Mouse (Mus musculus): ENCODE measurements around the gene Esrrg. TPM values are rescaled to one million over a fixed set of nuclear protein-coding genes. Genes with fewer than 3 reads are reported as not detected.
A peak's percentile ranks its signal among the peaks of the same experiment; 100 is the strongest.

The Esrrg gene
- polyA plus RNA-seq, 1 experiment from 2014 or later, result 10.7 TPM

GRCm38 (mm10) chr1:188147381-188148156 is 539.0 kb downstream of the Esrrg start:
- Histone ChIP-seq H3K9me3 (replicated peaks; ENCODE audit: control insufficient read depth, low read length) (no peaks in the 10 kb centered on the region), H3K4me2 (ENCODE audit: low read depth, low read length) (no peak overlapping the region), H3K36me3 (ENCODE audit: control insufficient read depth, insufficient read depth, low read length) (no peaks in the 10 kb centered on the region), H3K4me3 (replicated peaks; ENCODE audit: low read length) (no peak overlapping the region), H3K9ac (ENCODE audit: low read length) (no peak overlapping the region), H3K27ac (ENCODE audit: low read length) (no peak overlapping the region), H3K4me1 (ENCODE audit: control insufficient read depth, insufficient read depth, low read length) (no peaks in the 10 kb centered on the region), H3K27me3 (ENCODE audit: control insufficient read depth, insufficient read depth, low read length) (no peaks in the 10 kb centered on the region)
- WGBS, result 76% methylated on average over 12 of the region's 12 CpGs
- no peak for ATAC-seq (ENCODE audit: insufficient read depth, low FRiP score)

- H3K4me3 ChIP-seq (replicated peaks; ENCODE audit: low read length), result no peak overlapping the region
- H3K27ac ChIP-seq (ENCODE audit: low read length), result no peak overlapping the region
- H3K36me3 ChIP-seq (ENCODE audit: control insufficient read depth, insufficient read depth, low read length), result no peaks in the 10 kb centered on the region
- no peaks in the 10 kb centered on the region for H3K9me3 ChIP-seq (replicated peaks; ENCODE audit: control insufficient read depth, low read length)
- H3K4me1 ChIP-seq (ENCODE audit: control insufficient read depth, insufficient read depth, low read length), result no peaks in the 10 kb centered on the region
- no peak overlapping the region for H3K4me2 ChIP-seq (ENCODE audit: low read depth, low read length)
- H3K9ac ChIP-seq (ENCODE audit: low read length), result no peak overlapping the region
- ATAC-seq (ENCODE audit: insufficient read depth, low FRiP score), result no peak
- no peaks in the 10 kb centered on the region for H3K27me3 ChIP-seq (ENCODE audit: control insufficient read depth, insufficient read depth, low read length)
- WGBS, result 90% methylated on average over 8 of the region's 8 CpGs
These were observed 542.5 kb downstream of the Esrrg start for GRCm38 (mm10) chr1:188151066-188151465.

GRCm38 (mm10) chr1:188152011-188152410 is 543.4 kb downstream of the Esrrg start:
- Histone ChIP-seq H3K4me1 (ENCODE audit: control insufficient read depth, insufficient read depth, low read length) (no peaks in the 10 kb centered on the region), H3K9me3 (replicated peaks; ENCODE audit: control insufficient read depth, low read length) (no peaks in the 10 kb centered on the region), H3K4me2 (ENCODE audit: low read depth, low read length) (no peak overlapping the region), H3K4me3 (replicated peaks; ENCODE audit: low read length) (no peak overlapping the region), H3K9ac (ENCODE audit: low read length) (no peak overlapping the region), H3K36me3 (ENCODE audit: control insufficient read depth, insufficient read depth, low read length) (no peaks in the 10 kb centered on the region), H3K27me3 (ENCODE audit: control insufficient read depth, insufficient read depth, low read length) (no peaks in the 10 kb centered on the region), H3K27ac (ENCODE audit: low read length) (no peak overlapping the region)
- WGBS, result 90% methylated on average over 2 of the region's 2 CpGs
- ATAC-seq (ENCODE audit: insufficient read depth, low FRiP score), result no peak

- Histone ChIP-seq H3K4me2 (ENCODE audit: low read depth, low read length) (no peak overlapping the region), H3K4me3 (replicated peaks; ENCODE audit: low read length) (no peak overlapping the region), H3K4me1 (ENCODE audit: control insufficient read depth, insufficient read depth, low read length) (no peaks in the 10 kb centered on the region), H3K9ac (ENCODE audit: low read length) (no peak overlapping the region), H3K27ac (ENCODE audit: low read length) (no peak overlapping the region), H3K9me3 (replicated peaks; ENCODE audit: control insufficient read depth, low read length) (no peaks in the 10 kb centered on the region), H3K36me3 (ENCODE audit: control insufficient read depth, insufficient read depth, low read length) (no peaks in the 10 kb centered on the region), H3K27me3 (ENCODE audit: control insufficient read depth, insufficient read depth, low read length) (no peaks in the 10 kb centered on the region)
- 79% methylated on average over 2 of the region's 2 CpGs for WGBS
- ATAC-seq (ENCODE audit: insufficient read depth, low FRiP score), result no peak
These were observed 545.1 kb downstream of the Esrrg start for GRCm38 (mm10) chr1:188153665-188154064.

- H3K4me2 ChIP-seq (ENCODE audit: low read depth, low read length), result peak overlapping the region; percentile 11; the same call in 1 of the 2 replicates
- ATAC-seq (ENCODE audit: insufficient read depth, low FRiP score), result no peak
- no peaks in the 10 kb centered on the region for H3K36me3 ChIP-seq (ENCODE audit: control insufficient read depth, insufficient read depth, low read length)
- no peak overlapping the region; the same call in 1 of the 2 replicates for H3K9ac ChIP-seq (ENCODE audit: low read length)
- 66% methylated on average over 14 of the region's 14 CpGs for WGBS
- no peak overlapping the region for H3K27ac ChIP-seq (ENCODE audit: low read length)
- no peaks in the 10 kb centered on the region for H3K27me3 ChIP-seq (ENCODE audit: control insufficient read depth, insufficient read depth, low read length)
- no peaks in the 10 kb centered on the region for H3K4me1 ChIP-seq (ENCODE audit: control insufficient read depth, insufficient read depth, low read length)
- H3K4me3 ChIP-seq (replicated peaks; ENCODE audit: low read length), result 0 out of 2 replicates have a peak overlapping the region, but pooled peaks have one; percentile 4
- H3K9me3 ChIP-seq (replicated peaks; ENCODE audit: control insufficient read depth, low read length), result no peaks in the 10 kb centered on the region
These were observed 546.0 kb downstream of the Esrrg start for GRCm38 (mm10) chr1:188154466-188155110.

- Histone ChIP-seq H3K4me2 (ENCODE audit: low read depth, low read length) (no peak overlapping the region), H3K9ac (ENCODE audit: low read length) (no peak overlapping the region), H3K4me3 (replicated peaks; ENCODE audit: low read length) (no peak overlapping the region), H3K27ac (ENCODE audit: low read length) (no peak overlapping the region), H3K36me3 (ENCODE audit: control insufficient read depth, insufficient read depth, low read length) (no peaks in the 10 kb centered on the region), H3K9me3 (replicated peaks; ENCODE audit: control insufficient read depth, low read length) (no peaks in the 10 kb centered on the region), H3K4me1 (ENCODE audit: control insufficient read depth, insufficient read depth, low read length) (no peaks in the 10 kb centered on the region), H3K27me3 (ENCODE audit: control insufficient read depth, insufficient read depth, low read length) (no peaks in the 10 kb centered on the region)
- ATAC-seq (ENCODE audit: insufficient read depth, low FRiP score), result no peak
- WGBS, result 82% methylated on average over 22 of the region's 22 CpGs
These were observed 546.7 kb downstream of the Esrrg start for GRCm38 (mm10) chr1:188155135-188155779.

GRCm38 (mm10) chr1:188156520-188156919 is 547.9 kb downstream of the Esrrg start:
- no peaks in the 10 kb centered on the region for H3K27me3 ChIP-seq (ENCODE audit: control insufficient read depth, insufficient read depth, low read length)
- H3K4me2 ChIP-seq (ENCODE audit: low read depth, low read length), result no peak overlapping the region
- no peaks in the 10 kb centered on the region for H3K9me3 ChIP-seq (replicated peaks; ENCODE audit: control insufficient read depth, low read length)
- no peak for ATAC-seq (ENCODE audit: insufficient read depth, low FRiP score)
- no peak overlapping the region for H3K27ac ChIP-seq (ENCODE audit: low read length)
- H3K4me3 ChIP-seq (replicated peaks; ENCODE audit: low read length), result no peak overlapping the region
- no peaks in the 10 kb centered on the region for H3K4me1 ChIP-seq (ENCODE audit: control insufficient read depth, insufficient read depth, low read length)
- no peaks in the 10 kb centered on the region for H3K36me3 ChIP-seq (ENCODE audit: control insufficient read depth, insufficient read depth, low read length)
- WGBS, result 97% methylated on average over 5 of the region's 5 CpGs
- no peak overlapping the region for H3K9ac ChIP-seq (ENCODE audit: low read length)

- Histone ChIP-seq H3K27me3 (ENCODE audit: control insufficient read depth, insufficient read depth, low read length) (no peaks in the 10 kb centered on the region), H3K4me3 (replicated peaks; ENCODE audit: low read length) (no peak overlapping the region), H3K9me3 (replicated peaks; ENCODE audit: control insufficient read depth, low read length) (no peaks in the 10 kb centered on the region), H3K9ac (ENCODE audit: low read length) (no peak overlapping the region), H3K4me2 (ENCODE audit: low read depth, low read length) (no peak overlapping the region), H3K36me3 (ENCODE audit: control insufficient read depth, insufficient read depth, low read length) (no peaks in the 10 kb centered on the region), H3K27ac (ENCODE audit: low read length) (no peak overlapping the region), H3K4me1 (ENCODE audit: control insufficient read depth, insufficient read depth, low read length) (no peaks in the 10 kb centered on the region)
- no peak for ATAC-seq (ENCODE audit: insufficient read depth, low FRiP score)
- WGBS, result 71% methylated on average over 7 of the region's 7 CpGs
These were observed 548.8 kb downstream of the Esrrg start for GRCm38 (mm10) chr1:188157237-188157955.

Measured in stomach, embryonic 16.5 days (tissue).